Mouse (Mus musculus) stomach, postnatal 0 days (tissue): ENCODE data around the gene Tnrc18. TPM values are rescaled to one million over a fixed set of nuclear protein-coding genes. Genes with fewer than 3 reads are reported as not detected.
A peak's percentile ranks its signal among the peaks of the same experiment; 100 is the strongest.
"Not testable (repeated sequence)": the region's sequence is repeated elsewhere in the genome, so short reads cannot be mapped to it uniquely, and the experiment has no call there.

Experiments used
- ATAC-seq: fragments of 200-750 bp; cut with Nextera tagmentation; 2 replicates; pipeline ENCODE4 v1.8.0; 2017; ENCODE audit not compliant: low FRiP score, low TSS enrichment
- DNase-seq: peaks from one replicate; pipeline ENCODE4 v3.0.0-alpha.2; 2016; ENCODE audit warnings: low spot score
- H3K27ac ChIP-seq: fragments of 300-500 bp; sonication (generic); replicated peaks from 2 replicates; pipeline ENCODE4 v1.5.1; 2014; ENCODE audit warnings: mild to moderate bottlenecking, control low read depth
- H3K27me3 ChIP-seq: fragments of 300-500 bp; sonication (generic); 2 replicates; pipeline ENCODE4 v1.6.1; 2014; ENCODE audit warnings: low read length; ENCODE audit not compliant: control insufficient read depth, insufficient read depth
- H3K36me3 ChIP-seq: fragments of 300-500 bp; sonication (generic); 2 replicates; pipeline ENCODE4 v1.6.1; 2014; ENCODE audit warnings: low read length, mixed read lengths; ENCODE audit not compliant: control insufficient read depth, insufficient read depth
- H3K4me1 ChIP-seq: fragments of 300-500 bp; sonication (generic); replicated peaks from 2 replicates; pipeline ENCODE4 v1.6.1; 2014; ENCODE audit warnings: antibody characterized with exemption; ENCODE audit not compliant: control insufficient read depth, insufficient read depth
- H3K4me2 ChIP-seq: fragments of 300-500 bp; sonication (generic); replicated peaks from 2 replicates; pipeline ENCODE4 v1.6.1; 2014; ENCODE audit warnings: low read depth, mild to moderate bottlenecking, control low read depth, moderate library complexity
- H3K4me3 ChIP-seq: fragments of 300-500 bp; sonication (generic); 2 replicates; pipeline ENCODE4 v1.5.1; 2014; ENCODE audit warnings: low read depth, low read length, control low read depth
- H3K9ac ChIP-seq: fragments of 300-500 bp; sonication (generic); 2 replicates; pipeline ENCODE4 v1.6.1; 2014; ENCODE audit warnings: mild to moderate bottlenecking, low read length, control low read depth, mixed read lengths
- H3K9me3 ChIP-seq: fragments of 300-500 bp; sonication (generic); 2 replicates; pipeline ENCODE4 v1.6.1; 2016; ENCODE audit warnings: low read length; ENCODE audit not compliant: control insufficient read depth
- CTCF ChIP-seq: IDR thresholded peaks from 2 replicates; pipeline ENCODE4 v1.5.1; 2016; ENCODE audit warnings: antibody characterized with exemption, low read depth, mild to moderate bottlenecking, moderate library complexity
- EP300 ChIP-seq: optimal IDR thresholded peaks from 2 replicates; pipeline ENCODE3; 2016; ENCODE audit warnings: antibody characterized with exemption
- WGBS: fragments of 180-500 bp; shearing (Covaris S2); extraction: QIAGEN DNeasy Blood & Tissue Kit; methylation state at CpG from one replicate; pipeline ENCODE4 v1.1.7; 2014; 5-methylcytosine and 5-hydroxymethylcytosine counted together
- polyA plus RNA-seq: library from polyadenylated mRNA; unstranded; fragments of >200 nt; fragmentation: Nextera tagmentation; extraction: Ambion mirVana; gene quantifications from 2 replicates; pipeline ENCODE4 v1.2.1, GENCODE M21; 2015

The Tnrc18 gene
- polyA plus RNA-seq, 1 experiment from 2014 or later: 12.5 TPM

GRCm38 (mm10) chr5:142841372-142842136 is 24.1 kb upstream of the Tnrc18 start:
- H3K4me1 ChIP-seq: no peaks in the 10 kb centered on the region; the same call in 1 of the 2 replicates
- peak overlapping the region; percentile 71 for H3K27ac ChIP-seq

GRCm38 (mm10) chr5:142837427-142837826 is 20.0 kb upstream of the Tnrc18 start:
- not testable (repeated sequence) for H3K4me1 ChIP-seq, ATAC-seq, H3K9me3 ChIP-seq, H3K4me3 ChIP-seq, H3K27ac ChIP-seq, H3K9ac ChIP-seq, H3K4me2 ChIP-seq, H3K36me3 ChIP-seq, DNase-seq, H3K27me3 ChIP-seq
- WGBS: 89% methylated on average over 2 of the region's 2 CpGs

More at GRCm38 (mm10) chr5:142841372-142842136, 24.1 kb upstream of the Tnrc18 start:
- ATAC-seq: peak; percentile 71
- no peaks in the 10 kb centered on the region for H3K36me3 ChIP-seq
- 48% methylated on average over 8 of the region's 8 CpGs for WGBS
- H3K27me3 ChIP-seq: no peaks in the 10 kb centered on the region
- H3K4me2 ChIP-seq: no peak overlapping the region
- H3K9me3 ChIP-seq: no peaks in the 10 kb centered on the region
- no peak overlapping the region for H3K9ac ChIP-seq
- no peak overlapping the region for H3K4me3 ChIP-seq
- DNase-seq: peak; percentile 51
- TF ChIP-seq CTCF (no peak), EP300 (no peak)

GRCm38 (mm10) chr5:142836891-142837290 is 19.4 kb upstream of the Tnrc18 start:
- no peaks in the 10 kb centered on the region for H3K36me3 ChIP-seq
- no peaks in the 10 kb centered on the region; the same call in 1 of the 2 replicates for H3K4me1 ChIP-seq
- no peak overlapping the region for H3K9ac ChIP-seq
- no peak for DNase-seq
- no peak overlapping the region for H3K4me3 ChIP-seq
- no peaks in the 10 kb centered on the region for H3K9me3 ChIP-seq
- H3K27me3 ChIP-seq: no peaks in the 10 kb centered on the region
- H3K4me2 ChIP-seq: no peak overlapping the region
- TF ChIP-seq CTCF (no peak), EP300 (no peak)
- no peak overlapping the region for H3K27ac ChIP-seq
- 48% methylated on average over 6 of the region's 6 CpGs for WGBS
- ATAC-seq: no peak

GRCm38 (mm10) chr5:142833646-142834438 is 16.4 kb upstream of the Tnrc18 start:
- Histone ChIP-seq H3K9me3 (no peaks in the 10 kb centered on the region), H3K36me3 (no peaks in the 10 kb centered on the region), H3K27ac (no peak overlapping the region), H3K4me2 (no peak overlapping the region), H3K9ac (no peak overlapping the region), H3K4me1 (no peaks in the 10 kb centered on the region), H3K27me3 (no peaks in the 10 kb centered on the region), H3K4me3 (no peak overlapping the region)
- ATAC-seq (peak; percentile 24; the same call in 1 of the 2 replicates), DNase-seq (no peak)
- TF ChIP-seq CTCF (no peak), EP300 (no peak)
- WGBS: 63% methylated on average over 8 of the region's 8 CpGs

GRCm38 (mm10) chr5:142826131-142826530 is 8.7 kb upstream of the Tnrc18 start:
- WGBS: 82% methylated on average over 4 of the region's 4 CpGs
- Histone ChIP-seq H3K36me3 (no peaks in the 10 kb centered on the region), H3K4me2 (no peak overlapping the region), H3K4me1 (peaks cover 3% of the 10 kb centered on the region; the same call in 1 of the 2 replicates), H3K27me3 (no peaks in the 10 kb centered on the region), H3K9me3 (no peaks in the 10 kb centered on the region), H3K9ac (no peak overlapping the region), H3K4me3 (no peak overlapping the region), H3K27ac (no peak overlapping the region)
- TF ChIP-seq EP300 (no peak), CTCF (no peak)
- DNase-seq (no peak), ATAC-seq (no peak)

- no peak overlapping the region for H3K4me2 ChIP-seq
- peaks cover 3% of the 10 kb centered on the region; the same call in 1 of the 2 replicates for H3K4me1 ChIP-seq
- H3K9ac ChIP-seq: no peak overlapping the region
- no peak overlapping the region for H3K4me3 ChIP-seq
- ATAC-seq (no peak), DNase-seq (no peak)
- 72% methylated on average over 5 of the region's 5 CpGs for WGBS
- 0 out of 2 replicates have a peak overlapping the region, but pooled peaks have one; percentile 35 for H3K27ac ChIP-seq
- TF ChIP-seq CTCF (no peak), EP300 (no peak)
- H3K9me3 ChIP-seq: no peaks in the 10 kb centered on the region
- no peaks in the 10 kb centered on the region for H3K36me3 ChIP-seq
- H3K27me3 ChIP-seq: no peaks in the 10 kb centered on the region
Measured at GRCm38 (mm10) chr5:142825665-142826064, 8.2 kb upstream of the Tnrc18 start.
